Mouse (Mus musculus) heart, postnatal 0 days (tissue): Measurements from ENCODE around the gene Pabpn1l.

ENCODE experiments used
- CTCF ChIP-seq: IDR thresholded peaks from 2 replicates; pipeline ENCODE4 v1.5.1; 2016; ENCODE audit warnings: antibody characterized with exemption, control low read depth, low read depth
- EP300 ChIP-seq: IDR thresholded peaks from 2 replicates; pipeline ENCODE4 v1.6.1; 2016; ENCODE audit warnings: antibody characterized with exemption, low read depth

- TF ChIP-seq CTCF (no peak), EP300 (no peak)
Observed at GRCm38 (mm10) chr8:122651326-122651921, 28.9 kb upstream of the Pabpn1l start.
